Mouse (Mus musculus): ENCODE data around the gene Piezo1.

DNA sequence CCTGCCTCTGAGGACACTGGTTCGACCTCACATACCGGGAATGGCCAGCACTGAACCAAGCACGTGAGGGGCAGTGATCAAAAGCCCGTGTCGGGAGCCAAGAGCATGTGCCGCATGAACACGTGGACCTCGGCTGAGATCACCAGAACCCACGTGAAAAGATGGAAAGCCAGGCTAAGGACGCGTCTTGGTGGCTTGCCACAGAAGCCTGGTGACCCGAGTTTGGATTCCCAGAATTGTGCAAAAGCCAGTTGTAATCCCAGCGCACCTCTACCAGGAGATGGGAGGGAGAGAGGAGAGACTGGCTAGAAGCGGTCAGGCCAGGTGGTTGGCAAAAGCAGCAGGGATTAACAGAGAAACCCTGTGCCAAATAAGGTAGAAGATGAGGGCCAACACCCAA is 35.4 kb downstream of the Piezo1 start:
- TF ChIP-seq BHLHE40 (IDR thresholded peaks at IDR 0.05; ENCODE audit: low read depth, low read length) (no peak), MAX (IDR thresholded peaks at IDR 0.05; ENCODE audit: low read length) (no peak), ZC3H11A (IDR thresholded peaks at IDR 0.05; ENCODE audit: low read depth, low read length) (no peak), ETS1 (conservative IDR thresholded peaks at IDR 0.05; ENCODE audit: low read depth, low read length) (no peak), POLR2A (IDR thresholded peaks at IDR 0.05; ENCODE audit: low read depth, low read length) (no peak), EP300 (IDR thresholded peaks at IDR 0.05; ENCODE audit: low read length) (no peak), UBTF (IDR thresholded peaks at IDR 0.05; ENCODE audit: low read depth, low read length) (no peak)
